Mouse (Mus musculus) bone marrow, adult 2 months (tissue): ENCODE results near the gene Chd4. TPM values are rescaled to one million over a fixed set of nuclear protein-coding genes. Genes with fewer than 3 reads are reported as not detected.

Experiments
- H3K27ac ChIP-seq: fragments of 200-500 bp; 2 replicates; pipeline ENCODE4 v1.5.1; 2012; ENCODE audit warnings: low read depth, mild to moderate bottlenecking, control low read depth, inconsistent platforms, low read length; ENCODE audit not compliant: control insufficient read depth, poor library complexity, insufficient read depth
- H3K4me1 ChIP-seq: fragments of 200-500 bp; 2 replicates; pipeline ENCODE4 v1.6.1; 2011; ENCODE audit warnings: low read length; ENCODE audit not compliant: control insufficient read depth, insufficient read depth
- H3K4me3 ChIP-seq: fragments of 200-500 bp; replicated peaks from 2 replicates; pipeline ENCODE3; 2011; ENCODE audit warnings: mild to moderate bottlenecking, low read depth, low read length, control low read depth; ENCODE audit not compliant: control insufficient read depth
- CTCF ChIP-seq: fragments of 200-500 bp; IDR thresholded peaks from 2 replicates; pipeline ENCODE4 v1.5.1; 2011; ENCODE audit warnings: low read length, control low read depth; ENCODE audit not compliant: control insufficient read depth, insufficient read depth
- POLR2A ChIP-seq: fragments of 200-500 bp; IDR thresholded peaks from 2 replicates; pipeline ENCODE4 v1.6.1; 2011; ENCODE audit warnings: low read depth, mild to moderate bottlenecking, control low read depth, low read length, borderline replicate concordance; ENCODE audit not compliant: control insufficient read depth
- WGBS: fragments of 180-500 bp; shearing (Covaris S2); methylation state at CpG from one replicate; pipeline ENCODE4 v1.1.7; 2018; 5-methylcytosine and 5-hydroxymethylcytosine counted together
- polyA plus RNA-seq: library from polyadenylated mRNA; stranded (reverse); fragments of >200 nt; gene quantifications from 2 replicates; pipeline ENCODE4 v1.2.4, GENCODE M21; 2011; ENCODE audit warnings: low replicate concordance; ENCODE audit not compliant: missing spikeins, insufficient read depth, insufficient read length

Chd4 gene
- polyA plus RNA-seq, 1 experiment: 106 TPM

DNA sequence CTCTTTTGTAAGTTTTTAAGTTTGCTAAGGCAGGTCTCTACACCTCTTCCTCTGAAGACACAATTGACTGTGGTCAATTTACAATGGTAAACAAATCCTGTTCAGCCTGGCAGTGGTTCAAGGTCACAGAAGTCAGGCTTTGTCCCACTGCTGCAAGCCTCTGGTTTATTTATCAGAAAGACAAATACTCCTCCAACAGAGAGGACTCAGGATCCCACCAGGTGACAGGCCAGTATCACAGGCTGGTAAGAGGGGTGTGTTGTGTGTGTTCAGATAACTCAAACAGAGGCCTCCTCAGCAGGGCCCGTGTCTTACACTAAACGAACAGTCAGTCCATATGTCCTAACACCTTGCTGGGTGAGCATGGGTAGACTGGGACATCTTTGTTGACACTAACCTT lies 76.7 kb downstream of the Chd4 start:
- H3K4me1 ChIP-seq: no peaks in the 10 kb centered on the region
- TF ChIP-seq CTCF: no peak
- no peak for TF ChIP-seq POLR2A
- 93% methylated on average over 2 of the region's 2 CpGs for WGBS
- H3K27ac ChIP-seq: no peak overlapping the region
- H3K4me3 ChIP-seq: no peak overlapping the region

- H3K4me3 ChIP-seq: no peak overlapping the region
- WGBS: 95% methylated on average over 7 of the region's 7 CpGs
- no peak overlapping the region for H3K27ac ChIP-seq
- no peaks in the 10 kb centered on the region for H3K4me1 ChIP-seq
- TF ChIP-seq POLR2A (no peak), CTCF (no peak)
These were observed 77.5 kb downstream of the Chd4 start for GRCm38 (mm10) chr6:125173256-125173655.

DNA sequence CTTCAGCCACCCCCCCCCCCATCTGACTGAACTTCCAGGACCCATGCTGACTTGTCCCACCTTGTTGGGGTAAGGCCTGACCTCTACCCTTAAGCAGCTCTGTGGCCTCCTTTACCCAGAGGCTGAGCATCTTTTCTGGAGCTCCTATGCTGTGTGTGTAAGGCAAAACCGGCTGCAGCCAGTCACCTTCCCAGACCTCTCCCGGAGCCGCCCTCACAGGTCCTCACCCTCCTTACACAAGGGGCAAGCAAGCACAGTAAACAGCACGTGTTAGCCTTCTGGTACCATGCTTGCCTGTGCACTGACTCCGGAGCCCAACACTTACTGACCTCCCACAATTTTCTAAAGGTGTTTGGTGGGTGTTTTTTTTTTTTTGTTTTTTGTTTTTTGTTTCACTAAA lies 79.7 kb downstream of the Chd4 start:
- WGBS: 95% methylated on average over 5 of the region's 5 CpGs
- TF ChIP-seq CTCF (no peak), POLR2A (no peak)
- H3K27ac ChIP-seq: no peak overlapping the region
- H3K4me3 ChIP-seq: no peak overlapping the region
- H3K4me1 ChIP-seq: no peaks in the 10 kb centered on the region

- no peaks in the 10 kb centered on the region for H3K4me1 ChIP-seq
- H3K27ac ChIP-seq: no peak overlapping the region
- TF ChIP-seq CTCF (no peak), POLR2A (no peak)
- 94% methylated on average over 7 of the region's 7 CpGs for WGBS
- H3K4me3 ChIP-seq: no peak overlapping the region
These were observed 83.8 kb downstream of the Chd4 start for GRCm38 (mm10) chr6:125179601-125180000.

Other genes with a start within 250 kb of the Chd4 start
- 0.59 and 2.7 TPM in 2 replicates for gene P3h3, start 238.2 kb upstream of the Chd4 start, polyA plus RNA-seq
- gene Gpr162, start 232.0 kb upstream of the Chd4 start, polyA plus RNA-seq: 0.56 and 2.4 TPM in 2 replicates
- gene Cd4, start 207.8 kb upstream of the Chd4 start, polyA plus RNA-seq: 3.5 and 3.6 TPM in 2 replicates
- gene Lag3, start 184.3 kb upstream of the Chd4 start, polyA plus RNA-seq: 2.9 and 7.6 TPM in 2 replicates
- 157 and 192 TPM in 2 replicates for gene Ptms, start 175.9 kb upstream of the Chd4 start, polyA plus RNA-seq
- gene Mlf2, start 164.6 kb upstream of the Chd4 start, polyA plus RNA-seq: 45.8 and 74.0 TPM in 2 replicates
- gene Cops7a, start 130.4 kb upstream of the Chd4 start, polyA plus RNA-seq: 18.1 and 33.0 TPM in 2 replicates
- gene Pianp, start 99.3 kb upstream of the Chd4 start, polyA plus RNA-seq: 3.4 TPM in 1 of 2 replicates, not detected in the other
- 26.2 and 46.0 TPM in 2 replicates for gene Zfp384, start 86.8 kb upstream of the Chd4 start, polyA plus RNA-seq
- gene Ing4, start 56.2 kb upstream of the Chd4 start, polyA plus RNA-seq: 19.6 and 42.0 TPM in 2 replicates
- gene Acrbp, start 46.3 kb upstream of the Chd4 start, polyA plus RNA-seq: 24.3 and 45.9 TPM in 2 replicates
- not detected in 2 replicates for gene Lpar5, start 28.1 kb upstream of the Chd4 start, polyA plus RNA-seq
- 12.5 and 25.7 TPM in 2 replicates for gene Nop2, start 35.9 kb downstream of the Chd4 start, polyA plus RNA-seq
- gene Iffo1, start 49.3 kb downstream of the Chd4 start, polyA plus RNA-seq: 21.0 and 39.0 TPM in 2 replicates
- gene Gapdh, start 70.5 kb downstream of the Chd4 start, polyA plus RNA-seq: 40.4 and 98.2 TPM in 2 replicates
- 314 and 361 TPM in 2 replicates for gene Ncapd2, start 95.7 kb downstream of the Chd4 start, polyA plus RNA-seq
- 153 and 193 TPM in 2 replicates for gene Mrpl51, start 95.8 kb downstream of the Chd4 start, polyA plus RNA-seq
- 11.3 and 32.6 TPM in 2 replicates for gene Vamp1, start 119.6 kb downstream of the Chd4 start, polyA plus RNA-seq
- 4.1 and 6.2 TPM in 2 replicates for gene Tapbpl, start 135.9 kb downstream of the Chd4 start, polyA plus RNA-seq
- gene Cd27, start 141.0 kb downstream of the Chd4 start, polyA plus RNA-seq: 7.0 and 10.7 TPM in 2 replicates
- not detected in 2 replicates for gene Tuba3a, start 190.1 kb downstream of the Chd4 start, polyA plus RNA-seq
- 12.4 and 23.2 TPM in 2 replicates for gene Ltbr, start 217.9 kb downstream of the Chd4 start, polyA plus RNA-seq
- 1.7 and 5.6 TPM in 2 replicates for gene Scnn1a, start 224.7 kb downstream of the Chd4 start, polyA plus RNA-seq